Mouse (Mus musculus): Measurements from ENCODE around the gene Hk3. TPM values are rescaled to one million over a fixed set of nuclear protein-coding genes. Genes with fewer than 3 reads are reported as not detected.

Gene Hk3
- polyA plus RNA-seq, 1 experiment from 2014 or later: 0.82 TPM

GRCm38 (mm10) chr13:54988181-54988760, 32.9 kb downstream of the Hk3 start:
- H3K27ac ChIP-seq (ENCODE audit: low read length): no peak overlapping the region
- no peak for ATAC-seq
- H3K9me3 ChIP-seq (ENCODE audit: control insufficient read depth, low read length): no peaks in the 10 kb centered on the region
- H3K4me1 ChIP-seq (replicated peaks; ENCODE audit: control insufficient read depth, insufficient read depth, low read length): peaks cover 11% of the 10 kb centered on the region
- H3K27me3 ChIP-seq (replicated peaks; ENCODE audit: control insufficient read depth, insufficient read depth, low read length): no peaks in the 10 kb centered on the region
- 0 out of 2 replicates have a peak, but pooled peaks cover 2% of the 10 kb centered on the region for H3K36me3 ChIP-seq (ENCODE audit: control insufficient read depth, insufficient read depth)
- no peak overlapping the region for H3K4me3 ChIP-seq (replicated peaks; ENCODE audit: low read length)
- no peak overlapping the region for H3K4me2 ChIP-seq (ENCODE audit: low read length)
- WGBS: 55% methylated on average over 7 of the region's 7 CpGs
- H3K9ac ChIP-seq (replicated peaks; ENCODE audit: low read depth, low read length): no peak overlapping the region

- Histone ChIP-seq H3K36me3 (ENCODE audit: control insufficient read depth, insufficient read depth) (0 out of 2 replicates have a peak, but pooled peaks cover 2% of the 10 kb centered on the region), H3K4me1 (replicated peaks; ENCODE audit: control insufficient read depth, insufficient read depth, low read length) (peaks cover 11% of the 10 kb centered on the region), H3K27ac (ENCODE audit: low read length) (no peak overlapping the region), H3K9ac (replicated peaks; ENCODE audit: low read depth, low read length) (0 out of 2 replicates have a peak overlapping the region, but pooled peaks have one; percentile 22), H3K27me3 (replicated peaks; ENCODE audit: control insufficient read depth, insufficient read depth, low read length) (no peaks in the 10 kb centered on the region), H3K4me3 (replicated peaks; ENCODE audit: low read length) (no peak overlapping the region), H3K9me3 (ENCODE audit: control insufficient read depth, low read length) (no peaks in the 10 kb centered on the region), H3K4me2 (ENCODE audit: low read length) (no peak overlapping the region)
- ATAC-seq: no peak
- 72% methylated on average over 9 of the region's 9 CpGs for WGBS
Observed at GRCm38 (mm10) chr13:54987405-54987804, 33.8 kb downstream of the Hk3 start.

- peaks cover 32% of the 10 kb centered on the region for H3K4me1 ChIP-seq (replicated peaks; ENCODE audit: control insufficient read depth, insufficient read depth, low read length)
- no peak overlapping the region for H3K4me3 ChIP-seq (replicated peaks; ENCODE audit: low read length)
- H3K36me3 ChIP-seq (ENCODE audit: control insufficient read depth, insufficient read depth): no peaks in the 10 kb centered on the region
- 52% methylated on average over 2 of the region's 2 CpGs for WGBS
- no peak for ATAC-seq
- no peak overlapping the region for H3K27ac ChIP-seq (ENCODE audit: low read length)
- H3K9ac ChIP-seq (replicated peaks; ENCODE audit: low read depth, low read length): no peak overlapping the region
- no peaks in the 10 kb centered on the region for H3K9me3 ChIP-seq (ENCODE audit: control insufficient read depth, low read length)
- no peak overlapping the region for H3K4me2 ChIP-seq (ENCODE audit: low read length)
- no peaks in the 10 kb centered on the region for H3K27me3 ChIP-seq (replicated peaks; ENCODE audit: control insufficient read depth, insufficient read depth, low read length)
Observed at GRCm38 (mm10) chr13:54983614-54984013, 37.6 kb downstream of the Hk3 start.

DNA sequence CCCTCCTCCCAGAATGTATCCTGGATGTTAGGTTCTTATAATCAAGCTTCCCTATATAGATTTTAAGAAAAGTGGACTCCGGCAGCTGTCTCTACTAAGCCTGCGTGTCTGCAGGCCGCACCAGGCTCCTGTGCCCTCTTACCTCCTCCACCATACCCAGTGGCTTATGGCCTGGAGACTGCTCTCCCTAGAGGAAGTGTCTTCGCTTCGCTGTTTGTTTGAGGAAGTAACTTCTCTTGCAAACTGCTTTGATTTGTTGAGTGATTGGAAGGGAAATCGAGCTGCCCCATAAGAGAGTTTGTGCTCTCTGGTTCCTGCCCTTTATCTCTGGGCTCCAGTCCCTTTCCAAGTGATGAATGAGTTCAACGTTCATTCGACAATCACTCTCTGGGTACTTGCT, 38.2 kb downstream of the Hk3 start:
- 91% methylated on average over 8 of the region's 8 CpGs for WGBS
- Histone ChIP-seq H3K4me1 (replicated peaks; ENCODE audit: control insufficient read depth, insufficient read depth, low read length) (peaks cover 29% of the 10 kb centered on the region), H3K4me3 (replicated peaks; ENCODE audit: low read length) (no peak overlapping the region), H3K9ac (replicated peaks; ENCODE audit: low read depth, low read length) (no peak overlapping the region), H3K36me3 (ENCODE audit: control insufficient read depth, insufficient read depth) (no peaks in the 10 kb centered on the region), H3K9me3 (ENCODE audit: control insufficient read depth, low read length) (no peaks in the 10 kb centered on the region), H3K4me2 (ENCODE audit: low read length) (no peak overlapping the region), H3K27ac (ENCODE audit: low read length) (no peak overlapping the region), H3K27me3 (replicated peaks; ENCODE audit: control insufficient read depth, insufficient read depth, low read length) (no peaks in the 10 kb centered on the region)
- no peak for ATAC-seq

DNA sequence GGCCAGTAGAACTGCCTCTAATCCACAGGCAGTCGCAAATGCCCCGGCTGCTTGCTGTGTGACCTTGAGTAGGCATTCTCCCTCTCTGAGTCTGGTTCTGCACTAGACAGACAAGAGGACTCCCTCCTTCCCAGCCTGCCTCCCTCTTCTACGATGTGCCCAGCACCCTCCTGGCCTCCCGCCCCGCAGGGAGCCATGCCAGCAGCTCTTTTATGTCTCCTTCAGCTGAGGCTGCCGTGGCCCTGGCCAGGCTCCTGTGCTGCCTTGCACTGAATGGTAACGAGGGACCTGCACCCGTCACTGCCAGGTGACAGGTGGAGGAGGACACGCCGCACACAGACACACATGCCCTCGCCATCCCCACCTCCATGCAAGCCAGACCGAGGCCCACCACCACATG, 40.2 kb downstream of the Hk3 start:
- Histone ChIP-seq H3K27ac (ENCODE audit: low read length) (no peak overlapping the region), H3K36me3 (ENCODE audit: control insufficient read depth, insufficient read depth) (no peaks in the 10 kb centered on the region), H3K9me3 (ENCODE audit: control insufficient read depth, low read length) (no peaks in the 10 kb centered on the region), H3K4me2 (ENCODE audit: low read length) (peak overlapping the region; percentile 22), H3K4me3 (replicated peaks; ENCODE audit: low read length) (no peak overlapping the region), H3K9ac (replicated peaks; ENCODE audit: low read depth, low read length) (no peak overlapping the region), H3K27me3 (replicated peaks; ENCODE audit: control insufficient read depth, insufficient read depth, low read length) (no peaks in the 10 kb centered on the region), H3K4me1 (replicated peaks; ENCODE audit: control insufficient read depth, insufficient read depth, low read length) (peaks cover 25% of the 10 kb centered on the region)
- ATAC-seq: peak; percentile 74
- 23% methylated on average over 12 of the region's 12 CpGs for WGBS

GRCm38 (mm10) chr13:54978804-54979203, 42.4 kb downstream of the Hk3 start:
- peaks cover 35% of the 10 kb centered on the region for H3K4me1 ChIP-seq (replicated peaks; ENCODE audit: control insufficient read depth, insufficient read depth, low read length)
- WGBS: 30% methylated on average over 8 of the region's 8 CpGs
- no peak overlapping the region for H3K27ac ChIP-seq (ENCODE audit: low read length)

GRCm38 (mm10) chr13:54975546-54975945, 45.6 kb downstream of the Hk3 start:
- H3K4me1 ChIP-seq (replicated peaks; ENCODE audit: control insufficient read depth, insufficient read depth, low read length): peaks cover 21% of the 10 kb centered on the region
- no peak overlapping the region for H3K4me2 ChIP-seq (ENCODE audit: low read length)
- no peaks in the 10 kb centered on the region for H3K9me3 ChIP-seq (ENCODE audit: control insufficient read depth, low read length)
- ATAC-seq: 0 out of 2 replicates have a peak, but pooled peaks have one; percentile 16
- 39% methylated on average over 3 of the region's 3 CpGs for WGBS
- H3K27ac ChIP-seq (ENCODE audit: low read length): no peak overlapping the region
- no peak overlapping the region for H3K9ac ChIP-seq (replicated peaks; ENCODE audit: low read depth, low read length)
- H3K4me3 ChIP-seq (replicated peaks; ENCODE audit: low read length): no peak overlapping the region
- no peaks in the 10 kb centered on the region for H3K36me3 ChIP-seq (ENCODE audit: control insufficient read depth, insufficient read depth)
- H3K27me3 ChIP-seq (replicated peaks; ENCODE audit: control insufficient read depth, insufficient read depth, low read length): no peaks in the 10 kb centered on the region

More at GRCm38 (mm10) chr13:54978804-54979203, 42.4 kb downstream of the Hk3 start:
- Histone ChIP-seq H3K9ac (replicated peaks; ENCODE audit: low read depth, low read length) (no peak overlapping the region), H3K36me3 (ENCODE audit: control insufficient read depth, insufficient read depth) (no peaks in the 10 kb centered on the region), H3K9me3 (ENCODE audit: control insufficient read depth, low read length) (no peaks in the 10 kb centered on the region), H3K4me3 (replicated peaks; ENCODE audit: low read length) (no peak overlapping the region), H3K4me2 (ENCODE audit: low read length) (no peak overlapping the region), H3K27me3 (replicated peaks; ENCODE audit: control insufficient read depth, insufficient read depth, low read length) (no peaks in the 10 kb centered on the region)
- ATAC-seq: no peak

GRCm38 (mm10) chr13:54970521-54971247, 50.5 kb downstream of the Hk3 start:
- H3K9me3 ChIP-seq (ENCODE audit: control insufficient read depth, low read length): no peaks in the 10 kb centered on the region
- H3K4me1 ChIP-seq (replicated peaks; ENCODE audit: control insufficient read depth, insufficient read depth, low read length): peaks cover 31% of the 10 kb centered on the region
- no peak overlapping the region for H3K9ac ChIP-seq (replicated peaks; ENCODE audit: low read depth, low read length)
- no peak overlapping the region for H3K4me3 ChIP-seq (replicated peaks; ENCODE audit: low read length)
- no peaks in the 10 kb centered on the region for H3K36me3 ChIP-seq (ENCODE audit: control insufficient read depth, insufficient read depth)
- H3K27ac ChIP-seq (ENCODE audit: low read length): no peak overlapping the region
- no peaks in the 10 kb centered on the region for H3K27me3 ChIP-seq (replicated peaks; ENCODE audit: control insufficient read depth, insufficient read depth, low read length)
- WGBS: 44% methylated on average over 14 of the region's 14 CpGs
- no peak for ATAC-seq
- H3K4me2 ChIP-seq (ENCODE audit: low read length): no peak overlapping the region

GRCm38 (mm10) chr13:54969513-54969912, 51.7 kb downstream of the Hk3 start:
- H3K9me3 ChIP-seq (ENCODE audit: control insufficient read depth, low read length): no peaks in the 10 kb centered on the region
- no peak overlapping the region for H3K4me2 ChIP-seq (ENCODE audit: low read length)
- H3K27me3 ChIP-seq (replicated peaks; ENCODE audit: control insufficient read depth, insufficient read depth, low read length): no peaks in the 10 kb centered on the region
- ATAC-seq: no peak
- H3K9ac ChIP-seq (replicated peaks; ENCODE audit: low read depth, low read length): no peak overlapping the region
- WGBS: 57% methylated on average over 9 of the region's 9 CpGs
- H3K36me3 ChIP-seq (ENCODE audit: control insufficient read depth, insufficient read depth): no peaks in the 10 kb centered on the region
- no peak overlapping the region for H3K27ac ChIP-seq (ENCODE audit: low read length)
- no peak overlapping the region for H3K4me3 ChIP-seq (replicated peaks; ENCODE audit: low read length)
- H3K4me1 ChIP-seq (replicated peaks; ENCODE audit: control insufficient read depth, insufficient read depth, low read length): peaks cover 25% of the 10 kb centered on the region
